Mouse (Mus musculus) urinary bladder, postnatal 10 days (tissue): ENCODE measurements at regions not wholly inside any gene's neighbourhood (a gene's known extent, or its start where the extent isn't known, plus 50 kb on each side); places are given as distances from the start of the nearest gene placed in this dataset.
"Not testable (repeated sequence)": the region's sequence is repeated elsewhere in the genome, so short reads cannot be mapped to it uniquely, and the experiment has no call there.

Experiments
- DNase-seq: peaks from one replicate; pipeline ENCODE4 v3.0.0; 2022; ENCODE audit warnings: low spot score

DNA sequence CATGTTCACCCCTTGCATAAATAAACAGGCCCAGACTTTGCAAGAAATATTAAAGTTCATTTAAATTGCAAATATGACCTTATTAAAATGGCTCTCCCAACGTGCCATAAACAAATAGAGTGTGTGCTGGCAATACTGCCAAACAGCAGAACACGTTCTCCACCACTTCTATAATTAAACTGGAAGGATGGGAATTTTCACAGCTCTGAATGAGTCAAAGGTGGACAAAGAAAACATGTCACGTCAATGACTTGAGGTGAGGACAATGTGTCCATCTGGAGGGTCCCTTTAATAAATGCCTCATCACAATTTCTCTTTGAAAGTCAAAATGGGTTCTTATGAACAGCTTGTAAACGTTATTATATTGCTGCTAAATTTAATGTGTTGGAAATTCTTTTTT lies 114.8 kb downstream of the Galc start:
- DNase-seq: no peak

DNA sequence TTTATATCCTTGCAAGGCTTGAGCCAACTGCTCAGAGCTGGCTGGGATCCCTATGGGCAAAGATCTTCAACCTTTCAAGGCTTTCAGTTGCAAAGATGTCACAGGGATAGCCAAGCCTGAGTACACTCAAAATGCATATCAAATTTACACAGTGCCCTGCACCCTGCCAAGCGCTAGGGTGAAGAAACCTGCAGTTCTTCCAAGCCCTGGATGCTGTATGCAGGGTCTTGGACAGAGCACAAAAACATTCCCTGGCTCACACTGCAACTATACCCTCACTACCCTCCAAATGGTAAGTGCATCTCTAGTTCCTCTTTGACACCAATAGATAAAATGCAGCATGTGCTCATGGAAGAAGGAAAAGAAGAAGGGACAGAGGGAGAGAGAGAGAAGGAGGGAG lies 116.1 kb downstream of the Galc start:
- DNase-seq: no peak

DNA sequence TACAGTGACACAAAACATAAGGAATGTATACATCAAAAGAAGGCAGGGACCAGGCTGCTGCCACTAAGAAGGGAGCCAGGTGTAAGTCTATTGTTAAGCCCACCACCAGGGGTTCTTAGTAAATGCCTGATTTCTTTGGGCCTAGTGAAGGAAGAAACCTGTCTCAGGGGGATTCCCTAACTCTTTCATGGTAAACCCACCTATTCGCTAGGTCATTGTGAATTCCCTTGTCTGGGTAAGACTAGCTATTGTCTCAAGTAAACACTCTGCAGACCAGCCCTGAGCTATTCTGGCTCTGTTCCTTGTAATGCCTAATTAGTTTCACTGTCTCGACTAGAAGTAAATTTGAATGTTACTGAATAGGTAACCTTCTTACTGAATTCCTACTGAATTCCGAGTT lies 119.4 kb downstream of the Galc start:
- DNase-seq: not testable (repeated sequence)

DNA sequence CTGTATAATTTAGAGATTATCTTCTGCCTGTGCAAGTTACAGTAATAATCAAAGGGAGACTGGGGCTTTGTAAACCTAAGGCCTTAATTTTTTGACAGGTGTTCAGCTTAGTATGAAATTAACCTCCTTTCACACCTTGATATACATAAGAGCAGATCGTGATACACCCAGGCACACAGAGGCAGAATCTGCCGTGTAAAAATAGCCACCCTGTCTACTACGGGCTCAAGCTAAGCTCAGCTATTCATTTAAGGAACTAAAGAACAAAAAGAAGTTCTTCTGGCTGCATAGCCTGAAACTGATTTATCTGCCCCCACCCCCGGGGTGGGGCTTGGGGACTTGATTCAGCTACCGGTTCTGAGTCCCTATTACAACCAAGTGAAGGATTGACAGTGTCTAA lies 128.0 kb downstream of the Galc start:
- no peak for DNase-seq

GRCm38 (mm10) chr12:98123541-98123940 lies 135.7 kb downstream of the Galc start:
- no peak for DNase-seq

DNA sequence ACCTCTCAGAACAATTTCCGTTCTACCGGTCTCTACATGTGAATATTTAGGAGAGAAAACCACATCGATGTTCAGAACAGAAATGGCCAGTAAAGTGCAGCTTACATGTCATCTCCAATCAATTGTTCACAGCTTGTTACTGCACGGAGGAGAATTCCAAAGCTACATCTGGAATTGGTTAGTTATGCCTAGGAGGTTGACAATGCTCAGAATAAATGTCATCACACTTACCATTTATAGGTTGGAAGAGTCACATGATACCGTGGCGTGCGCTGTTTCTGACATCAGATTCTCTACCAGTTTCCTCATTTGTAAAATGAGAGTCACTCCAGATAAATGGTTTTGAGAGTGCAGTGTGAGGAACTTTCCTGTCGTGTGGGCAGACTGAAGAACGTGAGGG lies 151.2 kb downstream of the Galc start:
- no peak for DNase-seq

GRCm38 (mm10) chr12:98106789-98107684 lies 152.2 kb downstream of the Galc start:
- no peak for DNase-seq

- DNase-seq: no peak
These were observed 153.0 kb downstream of the Galc start for GRCm38 (mm10) chr12:98106151-98106788.

- no peak for DNase-seq
These were observed 153.5 kb downstream of the Galc start for GRCm38 (mm10) chr12:98105749-98106148.

- no peak for DNase-seq
These were observed 169.1 kb downstream of the Galc start for GRCm38 (mm10) chr12:98090171-98090570.

DNA sequence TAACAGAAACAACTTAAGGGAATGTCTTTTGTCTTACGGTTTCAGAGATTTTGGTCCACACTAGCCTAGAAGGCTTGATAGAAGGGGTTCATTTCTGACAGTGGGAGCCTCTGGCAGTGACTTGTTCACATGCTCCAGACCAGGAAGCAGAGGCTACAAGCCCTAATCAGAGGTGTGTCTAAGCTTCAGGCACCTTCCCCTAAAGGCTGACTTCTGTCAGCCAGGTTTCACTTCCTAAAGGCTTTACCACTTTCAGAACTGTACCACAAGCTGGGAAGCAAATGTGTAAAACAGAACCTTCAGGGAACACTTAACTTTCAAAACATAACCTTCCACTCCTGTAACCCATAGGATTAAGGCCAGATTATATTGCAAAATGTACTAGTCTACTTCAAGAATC lies 180.9 kb downstream of the Galc start:
- DNase-seq: no peak

- DNase-seq: no peak
These were observed 183.7 kb downstream of the Galc start for GRCm38 (mm10) chr12:98075580-98075979.

- DNase-seq: no peak
These were observed 190.1 kb downstream of the Galc start for GRCm38 (mm10) chr12:98069110-98069509.

DNA sequence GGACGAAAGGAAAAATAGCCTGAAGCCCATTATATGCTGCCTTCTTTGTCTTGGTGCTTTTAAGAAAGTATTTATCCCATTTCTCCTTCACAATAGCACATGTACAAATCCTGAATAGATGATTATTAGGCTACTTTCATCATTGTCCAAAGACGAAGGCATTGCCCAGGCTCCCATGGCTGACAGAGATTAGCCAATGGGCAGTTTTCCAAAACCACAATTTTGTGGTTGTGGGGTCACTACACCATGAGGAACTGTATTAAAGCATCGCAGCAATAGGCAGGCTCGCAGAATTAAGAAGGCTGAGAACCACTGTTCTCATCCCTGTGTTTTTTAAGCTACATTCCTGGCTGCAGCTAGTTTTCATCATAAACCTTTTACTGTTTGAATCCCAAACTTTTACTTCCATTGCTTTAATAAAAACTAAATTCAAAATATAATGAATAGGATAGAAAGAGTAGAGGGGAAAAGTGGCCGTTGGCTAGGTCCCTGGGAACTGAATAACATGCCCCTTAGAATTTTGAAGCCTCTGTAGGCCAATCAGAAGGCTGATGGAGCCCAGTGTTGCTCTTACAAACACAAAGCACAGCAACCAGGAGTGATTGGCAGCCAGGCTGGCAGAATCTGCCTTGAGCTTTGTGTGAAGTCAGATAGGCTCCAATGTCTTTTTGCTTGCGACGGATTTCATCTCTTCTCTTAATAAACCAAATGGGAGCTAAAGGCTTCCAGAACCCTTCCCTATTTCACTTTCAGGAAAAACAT lies 199.7 kb downstream of the Galc start:
- DNase-seq: no peak

DNA sequence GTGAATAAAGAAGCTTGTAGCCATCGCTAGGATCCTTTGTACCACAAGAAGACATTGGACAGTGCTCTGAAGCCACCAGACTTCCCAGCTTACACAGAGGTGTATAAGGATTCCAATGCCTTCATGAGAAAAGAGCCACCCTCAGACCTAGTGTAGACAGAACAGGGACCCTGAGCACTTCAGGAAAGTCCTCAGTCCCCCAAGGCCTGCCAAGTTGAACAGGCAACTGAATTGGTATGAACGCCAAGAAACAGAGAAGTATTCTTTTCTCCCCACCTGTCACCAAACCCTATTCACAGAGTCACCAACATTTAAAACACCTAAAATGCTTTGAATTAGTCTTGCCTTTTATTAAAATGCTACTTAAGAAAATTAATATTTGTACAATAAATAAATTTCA lies 200.3 kb downstream of the Galc start:
- no peak for DNase-seq

DNA sequence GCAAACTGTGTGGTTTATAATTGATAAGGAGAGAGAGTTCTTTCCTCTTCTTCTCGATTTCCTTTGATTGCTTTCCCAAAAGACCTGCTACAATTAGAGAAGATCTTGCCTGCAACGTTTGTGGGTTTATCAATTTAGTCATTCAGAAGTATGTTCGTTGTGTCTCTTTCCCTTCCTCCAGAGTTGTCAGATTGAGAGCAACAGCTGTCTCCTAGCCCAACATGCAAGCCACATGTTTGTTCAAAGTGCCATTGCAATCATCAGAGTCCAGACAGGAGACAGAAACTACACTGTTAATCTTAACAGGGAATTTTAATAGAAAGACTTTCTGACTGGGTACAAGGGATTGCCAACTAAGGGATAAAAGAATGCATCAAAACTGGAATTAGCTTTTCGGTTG lies 208.3 kb downstream of the Galc start:
- DNase-seq: no peak

DNA sequence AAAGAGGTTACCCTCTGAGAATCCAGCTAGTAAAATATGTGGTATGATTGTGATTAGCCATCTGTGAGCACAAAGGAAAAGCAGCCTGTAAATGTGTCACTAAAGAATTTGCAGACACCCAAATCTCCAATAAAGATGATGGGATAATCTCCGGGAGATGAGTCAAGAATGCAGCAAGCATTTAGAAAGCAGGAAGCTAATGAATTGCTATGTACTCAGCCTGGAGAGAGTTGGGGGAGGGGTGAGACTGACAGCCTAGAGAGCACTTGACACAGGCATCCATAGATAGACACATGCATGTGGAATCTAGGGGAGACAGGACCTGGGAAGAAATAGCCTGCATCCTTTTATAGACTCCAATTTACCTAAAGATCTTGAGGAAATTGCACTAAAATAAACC lies 208.8 kb downstream of the Galc start:
- DNase-seq: no peak

- no peak for DNase-seq
These were observed 209.2 kb downstream of the Galc start for GRCm38 (mm10) chr12:98050057-98050456.

GRCm38 (mm10) chr12:98047765-98048164 lies 211.5 kb downstream of the Galc start:
- DNase-seq: no peak

- DNase-seq: no peak
These were observed 212.5 kb downstream of the Galc start for GRCm38 (mm10) chr12:98046459-98047440.

GRCm38 (mm10) chr12:98045784-98046458 lies 213.3 kb downstream of the Galc start:
- DNase-seq: no peak
